16 mouse cellular contexts compared by ENCODE assay signal in the genomic region with DNA sequence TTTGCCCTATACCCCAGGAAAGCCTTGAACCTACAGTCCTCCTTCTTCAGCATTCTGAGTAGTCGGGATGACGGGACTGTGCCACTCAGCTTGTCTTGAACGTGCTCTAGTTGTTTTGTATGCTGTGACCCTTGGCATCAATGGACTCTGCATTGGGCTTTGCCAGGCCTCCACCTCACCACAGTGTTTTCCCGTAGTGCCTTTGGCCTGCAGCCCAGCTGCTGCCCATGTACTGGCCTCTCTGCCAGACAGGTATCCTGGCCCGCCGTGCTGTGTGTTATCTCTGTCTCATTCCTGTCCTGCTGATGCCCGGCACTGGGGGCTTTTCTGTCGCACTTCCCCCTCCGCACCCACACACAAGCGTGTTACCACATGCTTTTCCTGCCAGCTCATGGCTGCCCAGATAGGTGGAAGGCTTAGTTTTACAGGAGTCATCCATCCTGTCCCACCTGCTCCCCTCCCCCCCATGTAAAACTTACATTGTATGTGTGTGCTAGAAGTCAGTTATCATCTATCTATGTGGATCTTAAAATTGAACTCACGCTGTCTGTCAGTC. TPM values are rescaled to one million over a fixed set of nuclear protein-coding genes. Genes with fewer than 3 reads are reported as not detected.
A peak's percentile ranks its signal among the peaks of the same experiment; 100 is the strongest.
DNase-seq lines count a peak whose midpoint lies in the region; ATAC-seq and TF ChIP-seq lines count a peak whose summit lies in the region.
"Had no signal": no experiment of that assay in that cellular context is flagged by ENCODE, and none has a peak within 500 bp of the region (broad histone marks: within the 10 kb centered on the region; RNA-seq: fewer than 3 reads in every experiment).

No protein-coding gene starts in this region.

- no peak overlapping the region for H3K9ac ChIP-seq in heart, embryonic 16.5 days (ENCODE audit: low read length)
- no peak overlapping the region for H3K9ac ChIP-seq in heart, embryonic 12.5 days
- no peak overlapping the region for H3K9ac ChIP-seq in midbrain, embryonic 13.5 days (replicated peaks)
- H3K9ac ChIP-seq: midbrain, embryonic 15.5 days; neural tube, embryonic 13.5 days had no signal

- H3K27ac ChIP-seq in heart, embryonic 16.5 days (ENCODE audit: low read length) = no peak overlapping the region
- H3K27ac ChIP-seq in heart, embryonic 12.5 days (ENCODE audit: poor library complexity, severe bottlenecking) = no peak overlapping the region
- H3K27ac ChIP-seq in testis, adult 2 months (ENCODE audit: control insufficient read depth, insufficient read depth, low read depth, low read length) = peak overlapping the region; percentile 39; the same call in 1 of the 2 replicates
- H3K27ac ChIP-seq in midbrain, embryonic 13.5 days = no peak overlapping the region
- H3K27ac ChIP-seq: midbrain, embryonic 15.5 days; neural tube, embryonic 13.5 days had no signal

- no peak overlapping the region for H3K4me2 ChIP-seq in heart, embryonic 16.5 days (ENCODE audit: low read depth, low read length)
- H3K4me2 ChIP-seq in heart, embryonic 12.5 days = no peak overlapping the region
- no peak overlapping the region for H3K4me2 ChIP-seq in midbrain, embryonic 13.5 days (replicated peaks)
- H3K4me2 ChIP-seq: midbrain, embryonic 15.5 days; neural tube, embryonic 13.5 days had no signal

- no peak for TF ChIP-seq CTCF in testis, adult 2 months (IDR thresholded peaks at IDR 0.05; ENCODE audit: control insufficient read depth, insufficient read depth, insufficient replicate concordance, low read depth, low read length)

- no peak overlapping the region for H3K4me3 ChIP-seq in heart, embryonic 16.5 days (ENCODE audit: low read length)
- no peak overlapping the region for H3K4me3 ChIP-seq in heart, embryonic 12.5 days
- H3K4me3 ChIP-seq in testis, adult 2 months (ENCODE audit: control insufficient read depth, low read depth, low read length) = no peak overlapping the region; the same call in 1 of the 2 replicates
- no peak overlapping the region for H3K4me3 ChIP-seq in midbrain, embryonic 13.5 days (replicated peaks)
- H3K4me3 ChIP-seq: midbrain, embryonic 15.5 days; neural tube, embryonic 13.5 days had no signal

- H3K36me3 ChIP-seq in heart, embryonic 16.5 days (ENCODE audit: control insufficient read depth, insufficient read depth) = peaks cover 28% of the 10 kb centered on the region
- H3K36me3 ChIP-seq in heart, embryonic 12.5 days = peaks cover 89% of the 10 kb centered on the region
- H3K36me3 ChIP-seq in testis, adult 2 months (ENCODE audit: control insufficient read depth, insufficient read depth, low read length) = no peaks in the 10 kb centered on the region
- H3K36me3 ChIP-seq in midbrain, embryonic 13.5 days = peaks cover 87% of the 10 kb centered on the region

- intact Hi-C loops in heart, postnatal 14 days (cut with DNase I) = no loop called here

- H3K9me3 ChIP-seq in heart, embryonic 16.5 days (replicated peaks; ENCODE audit: control insufficient read depth, low read length) = no peaks in the 10 kb centered on the region
- no peaks in the 10 kb centered on the region for H3K9me3 ChIP-seq in heart, embryonic 12.5 days (replicated peaks)
- no peaks in the 10 kb centered on the region for H3K9me3 ChIP-seq in midbrain, embryonic 13.5 days
- H3K9me3 ChIP-seq: midbrain, embryonic 15.5 days; neural tube, embryonic 13.5 days had no signal

- ATAC-seq in heart, embryonic 16.5 days (replicated peaks; ENCODE audit: extremely low read depth, insufficient read depth, low FRiP score) = peak; percentile 53; the same call in 1 of the 2 replicates
- no peak for ATAC-seq in heart, embryonic 12.5 days (ENCODE audit: insufficient number of reproducible peaks, low FRiP score)
- ATAC-seq in megakaryocyte progenitor cell, adult 5-6 weeks (replicated peaks; ENCODE audit: poor library complexity) = peak; percentile 35
- ATAC-seq in midbrain, embryonic 13.5 days = no peak
- ATAC-seq: intestine, postnatal 0 days; midbrain, embryonic 15.5 days had no signal

- DNase-seq in testis, postnatal 14 days (ENCODE audit: low spot score) = no peak
- peak; percentile 55 to 64 for DNase-seq in heart, postnatal 14 days
- DNase-seq: lung, postnatal 36 days; retina, postnatal 1 day; spleen, adult 18-20 months had no signal

- 62% methylated on average over 11 of the region's 11 CpGs for WGBS in heart, embryonic 16.5 days
- WGBS in heart, embryonic 12.5 days = 79% methylated on average over 11 of the region's 11 CpGs
- 94% methylated on average over 11 of the region's 11 CpGs for WGBS in midbrain, embryonic 13.5 days

- peaks cover 5% of the 10 kb centered on the region; the same call in 1 of the 2 replicates for H3K4me1 ChIP-seq in heart, embryonic 16.5 days (ENCODE audit: control insufficient read depth, insufficient read depth, low read length)
- H3K4me1 ChIP-seq in heart, embryonic 12.5 days (replicated peaks) = peaks cover 5% of the 10 kb centered on the region; the same call in 1 of the 2 replicates
- H3K4me1 ChIP-seq in testis, adult 2 months (ENCODE audit: control insufficient read depth, insufficient read depth, low read length) = no peaks in the 10 kb centered on the region; the same call in 1 of the 2 replicates
- no peaks in the 10 kb centered on the region for H3K4me1 ChIP-seq in midbrain, embryonic 13.5 days (replicated peaks)
- H3K4me1 ChIP-seq: midbrain, embryonic 15.5 days; neural tube, embryonic 13.5 days had no signal

- H3K27me3 ChIP-seq in heart, embryonic 16.5 days (ENCODE audit: control insufficient read depth, insufficient read depth, low read length) = no peaks in the 10 kb centered on the region
- H3K27me3 ChIP-seq in heart, embryonic 12.5 days (replicated peaks) = no peaks in the 10 kb centered on the region
- H3K27me3 ChIP-seq in testis, adult 2 months (ENCODE audit: control insufficient read depth, insufficient read depth, low read length) = no peaks in the 10 kb centered on the region
- no peaks in the 10 kb centered on the region for H3K27me3 ChIP-seq in midbrain, embryonic 13.5 days
- H3K27me3 ChIP-seq: CH12.LX; midbrain, embryonic 15.5 days; neural tube, embryonic 13.5 days had no signal

- no peak for TF ChIP-seq POLR2A in testis, adult 2 months (IDR thresholded peaks at IDR 0.05; ENCODE audit: control insufficient read depth, low read depth, low read length)

RNA-seq across cellular contexts. Expression of a gene that starts 10.9 kb away (rescaled TPM):
- polyA plus RNA-seq in heart, embryonic 16.5 days (2015; fragmentation: Nextera tagmentation; extraction: Ambion mirVana) = 190 and 224 TPM in 2 replicates
- polyA plus RNA-seq in heart, embryonic 12.5 days (2016; fragmentation: Nextera tagmentation; extraction: Ambion mirVana) = 199 TPM in 2 replicates
- polyA plus RNA-seq in testis, adult 2 months (2012; rRNA removed) = 304 and 310 TPM in 2 replicates
- total RNA-seq in heart, postnatal 14 days (2021) = 10 to 100 TPM; 26.5 to 28.3 TPM
- total RNA-seq in megakaryocyte progenitor cell, adult 5-6 weeks (2015) = 230 and 236 TPM in 2 replicates
- 145 and 166 TPM in 2 replicates for total RNA-seq in megakaryocyte progenitor cell, adult 5-6 weeks (2017)
- polyA plus RNA-seq in midbrain, embryonic 13.5 days (2015; fragmentation: Nextera tagmentation; extraction: Ambion mirVana) = 215 and 219 TPM in 2 replicates

RNA-seq across cellular contexts. Expression of a gene that starts 22.7 kb away (rescaled TPM):
- polyA plus RNA-seq in heart, embryonic 16.5 days (2015; fragmentation: Nextera tagmentation; extraction: Ambion mirVana) = 4.5 and 5.7 TPM in 2 replicates
- 2.4 and 2.8 TPM in 2 replicates for polyA plus RNA-seq in heart, embryonic 12.5 days (2016; fragmentation: Nextera tagmentation; extraction: Ambion mirVana)
- 8.0 and 8.3 TPM in 2 replicates for polyA plus RNA-seq in testis, adult 2 months (2012; rRNA removed)
- 1 to 10 TPM; 3.0 to 3.3 TPM for total RNA-seq in heart, postnatal 14 days (2021)
- 33.7 and 35.8 TPM in 2 replicates for total RNA-seq in megakaryocyte progenitor cell, adult 5-6 weeks (2015)
- total RNA-seq in megakaryocyte progenitor cell, adult 5-6 weeks (2017) = 48.6 and 67.4 TPM in 2 replicates
- polyA plus RNA-seq in midbrain, embryonic 13.5 days (2015; fragmentation: Nextera tagmentation; extraction: Ambion mirVana) = 4.1 and 5.5 TPM in 2 replicates

RNA-seq across cellular contexts. Expression of a gene that starts 32.1 kb away (rescaled TPM):
- polyA plus RNA-seq in heart, embryonic 16.5 days (2015; fragmentation: Nextera tagmentation; extraction: Ambion mirVana) = not detected in 2 replicates
- polyA plus RNA-seq in heart, embryonic 12.5 days (2016; fragmentation: Nextera tagmentation; extraction: Ambion mirVana) = not detected in 2 replicates
- polyA plus RNA-seq in testis, adult 2 months (2012; rRNA removed) = 0.27 and 0.43 TPM in 2 replicates
- not detected for total RNA-seq in heart, postnatal 14 days (2021)
- total RNA-seq in megakaryocyte progenitor cell, adult 5-6 weeks (2015) = not detected in 2 replicates
- total RNA-seq in megakaryocyte progenitor cell, adult 5-6 weeks (2017) = not detected in 2 replicates
- polyA plus RNA-seq in midbrain, embryonic 13.5 days (2015; fragmentation: Nextera tagmentation; extraction: Ambion mirVana) = 0.47 and 0.48 TPM in 2 replicates
- polyA plus RNA-seq: embryonic facial prominence, embryonic 11.5 days; hindbrain, embryonic 11.5 days had no signal

RNA-seq across cellular contexts. Expression of a gene that starts 39.9 kb away (rescaled TPM):
- 1.4 TPM in 2 replicates for polyA plus RNA-seq in heart, embryonic 16.5 days (2015; fragmentation: Nextera tagmentation; extraction: Ambion mirVana)
- polyA plus RNA-seq in heart, embryonic 12.5 days (2016; fragmentation: Nextera tagmentation; extraction: Ambion mirVana) = 2.5 and 2.7 TPM in 2 replicates
- polyA plus RNA-seq in testis, adult 2 months (2012; rRNA removed) = 4.2 and 5.7 TPM in 2 replicates
- 10 to 100 TPM; 10.2 to 10.3 TPM for total RNA-seq in heart, postnatal 14 days (2021)
- 2.1 and 2.2 TPM in 2 replicates for total RNA-seq in megakaryocyte progenitor cell, adult 5-6 weeks (2015)
- 4.0 and 17.6 TPM in 2 replicates for total RNA-seq in megakaryocyte progenitor cell, adult 5-6 weeks (2017)
- polyA plus RNA-seq in midbrain, embryonic 13.5 days (2015; fragmentation: Nextera tagmentation; extraction: Ambion mirVana) = 13.4 and 15.3 TPM in 2 replicates

RNA-seq across cellular contexts. Expression of a gene that starts 47.2 kb away (rescaled TPM):
- polyA plus RNA-seq in heart, embryonic 16.5 days (2015; fragmentation: Nextera tagmentation; extraction: Ambion mirVana) = 347 and 358 TPM in 2 replicates
- 341 and 342 TPM in 2 replicates for polyA plus RNA-seq in heart, embryonic 12.5 days (2016; fragmentation: Nextera tagmentation; extraction: Ambion mirVana)
- 177 and 183 TPM in 2 replicates for polyA plus RNA-seq in testis, adult 2 months (2012; rRNA removed)
- 100 to 1,000 TPM; 165 to 170 TPM for total RNA-seq in heart, postnatal 14 days (2021)
- total RNA-seq in megakaryocyte progenitor cell, adult 5-6 weeks (2015) = 201 and 220 TPM in 2 replicates
- total RNA-seq in megakaryocyte progenitor cell, adult 5-6 weeks (2017) = 238 and 266 TPM in 2 replicates
- polyA plus RNA-seq in midbrain, embryonic 13.5 days (2015; fragmentation: Nextera tagmentation; extraction: Ambion mirVana) = 352 and 382 TPM in 2 replicates

Comparison
In these comparisons a context has a peak if more than half of its experiments do, and no peak if none do; other contexts are left out.
1. ATAC-seq: peak in heart, embryonic 16.5 days (single experiment) and megakaryocyte progenitor cell, adult 5-6 weeks (single experiment); none in heart, embryonic 12.5 days (single experiment) and midbrain, embryonic 13.5 days (single experiment).